Mouse (Mus musculus) urinary bladder, postnatal 25 days (tissue): ENCODE results near the gene 1810013L24Rik.
"Not testable (repeated sequence)": the region's sequence is repeated elsewhere in the genome, so short reads cannot be mapped to it uniquely, and the experiment has no call there.

Experiments
- DNase-seq: peaks from one replicate; pipeline ENCODE4 v3.0.0; 2022; ENCODE audit warnings: low spot score

The 1810013L24Rik gene

DNA sequence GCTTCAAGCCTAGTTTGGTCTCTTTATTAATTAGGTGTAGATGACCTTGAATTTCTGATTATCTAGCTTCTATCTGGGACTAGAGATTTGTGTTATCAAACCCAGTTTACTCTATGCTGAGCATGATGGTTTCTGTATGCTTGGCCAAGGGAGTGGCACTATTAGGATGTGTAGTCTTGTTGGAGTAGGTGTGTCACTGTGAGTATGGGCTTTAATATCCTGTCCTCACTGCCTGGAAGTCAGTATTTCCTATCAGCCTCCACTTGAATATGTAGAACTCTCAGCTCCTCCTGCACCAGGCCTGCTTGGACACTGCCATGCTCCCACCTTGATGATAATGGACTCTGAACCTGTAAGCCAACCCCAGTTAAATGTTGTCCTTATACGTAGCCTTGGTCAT lies 7.0 kb downstream of the 1810013L24Rik start:
- DNase-seq: no peak

DNA sequence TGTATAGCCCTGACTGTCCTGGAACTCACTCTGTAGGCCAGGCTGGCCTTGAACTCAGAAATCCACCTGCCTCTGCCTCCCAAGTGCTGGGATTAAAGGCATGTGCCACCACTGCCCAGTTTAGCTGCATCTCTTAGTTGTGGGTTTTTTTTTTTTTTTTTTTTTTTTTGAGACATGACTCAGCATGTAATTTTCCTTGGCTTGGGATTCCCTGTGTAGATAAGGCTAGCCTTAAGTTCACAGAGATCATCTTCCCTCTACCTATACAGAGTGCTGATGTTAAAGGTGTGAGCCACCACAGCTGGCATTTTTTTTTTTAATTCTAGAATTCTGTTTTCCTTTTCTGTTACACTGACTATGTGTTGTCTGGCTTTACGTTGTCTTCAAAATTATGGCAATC lies 7.7 kb downstream of the 1810013L24Rik start:
- no peak for DNase-seq

DNA sequence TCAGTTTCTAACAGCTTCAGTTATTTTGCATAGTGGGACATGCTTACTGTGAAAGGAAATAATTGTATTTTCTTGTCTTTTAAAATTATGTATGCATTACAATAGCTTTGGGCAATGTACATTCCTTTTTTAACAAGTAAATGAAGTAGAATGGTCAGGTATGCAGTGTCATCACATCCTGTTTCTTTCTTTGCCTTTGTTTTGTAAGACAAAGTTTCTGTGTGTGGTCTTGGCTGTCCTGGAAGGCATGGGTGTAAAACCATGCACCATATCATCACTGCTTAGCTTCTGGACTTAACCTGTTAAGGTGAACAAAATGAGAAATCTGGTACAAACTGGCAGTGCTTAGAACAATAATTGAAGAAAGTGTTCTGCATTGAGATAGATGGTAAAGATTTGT lies 9.0 kb downstream of the 1810013L24Rik start:
- no peak for DNase-seq

DNA sequence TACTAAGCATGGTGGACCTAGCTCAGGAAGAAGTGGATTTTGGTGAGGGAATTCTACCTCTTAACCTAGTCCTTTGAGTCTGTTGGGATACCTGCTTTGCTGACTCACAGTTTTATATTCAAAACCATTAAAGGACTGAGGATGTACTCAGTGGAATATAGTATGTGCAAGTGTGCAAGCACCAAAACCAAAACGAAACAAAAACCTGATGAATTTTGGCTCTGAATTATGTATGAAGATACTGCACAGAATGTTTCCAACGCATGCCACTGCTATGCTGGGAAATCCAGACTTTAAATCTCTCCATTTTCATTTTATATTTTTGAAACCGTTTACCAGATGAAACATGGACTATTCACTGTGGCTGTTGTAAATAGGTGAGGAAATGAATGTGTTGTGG lies 10.7 kb downstream of the 1810013L24Rik start:
- no peak for DNase-seq

DNA sequence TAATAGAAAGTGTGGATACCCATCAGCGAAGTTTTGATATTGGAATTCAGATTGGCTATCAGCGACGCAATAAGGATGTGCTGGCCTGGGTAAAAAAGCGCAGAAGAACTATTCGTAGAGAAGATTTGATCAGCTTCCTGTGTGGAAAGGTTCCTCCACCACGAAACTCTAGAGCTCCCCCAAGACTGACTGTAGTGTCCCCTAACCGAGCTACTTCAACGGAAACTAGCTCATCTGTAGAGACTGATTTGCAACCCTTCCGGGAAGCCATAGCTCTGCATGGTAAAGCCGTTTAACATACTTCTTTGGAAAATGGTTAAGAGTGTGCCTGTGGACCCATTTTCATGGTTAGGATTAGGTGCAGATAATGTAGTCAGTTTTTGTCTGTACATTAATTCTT lies 13.1 kb downstream of the 1810013L24Rik start:
- no peak for DNase-seq

DNA sequence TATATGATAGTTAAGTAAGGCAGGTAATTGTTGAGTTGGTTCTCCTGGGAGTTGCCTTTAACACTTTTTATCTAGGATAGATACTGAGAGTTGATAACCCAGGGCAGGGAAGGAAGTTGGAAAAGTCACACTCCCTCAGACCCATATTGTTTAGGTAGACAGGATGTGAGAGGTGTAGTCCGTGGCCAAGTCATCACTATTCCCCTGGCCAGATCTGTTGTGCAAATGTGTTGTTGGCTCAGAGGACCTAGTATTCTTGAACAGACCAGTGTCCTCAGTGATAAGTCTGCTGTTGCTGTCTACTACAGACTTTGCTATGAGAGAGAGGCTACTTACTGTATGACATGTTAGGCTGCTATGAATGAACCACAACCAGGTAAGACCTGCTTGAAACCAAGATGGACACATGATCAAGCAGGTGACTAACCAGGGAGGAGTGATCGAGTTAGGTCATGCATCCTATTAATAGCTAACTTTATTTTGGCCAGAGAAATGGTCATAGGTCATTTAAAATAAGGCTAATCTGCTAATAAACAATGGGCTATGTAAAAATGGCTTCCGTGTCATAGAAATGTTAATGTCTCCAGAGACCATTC lies 13.8 kb downstream of the 1810013L24Rik start:
- DNase-seq: no peak

DNA sequence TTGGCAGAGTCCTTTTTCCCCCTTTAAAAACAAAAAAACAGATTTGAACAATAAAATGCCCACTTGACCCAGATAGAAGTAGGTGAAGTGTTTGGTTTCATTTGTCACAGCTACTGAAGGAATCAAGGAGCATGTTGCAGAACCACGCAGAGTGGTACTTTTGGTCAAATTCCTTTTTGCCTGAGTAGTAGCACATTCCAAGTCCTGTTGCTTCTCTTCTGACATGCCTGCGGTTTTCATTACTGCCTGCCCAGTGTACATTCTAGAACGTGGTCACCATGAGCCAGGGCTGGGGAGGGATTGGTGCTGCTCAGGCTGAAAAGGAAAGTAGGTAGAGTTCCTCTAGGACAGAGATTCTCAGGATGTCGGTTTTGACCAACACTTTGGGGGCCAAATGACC lies 16.1 kb downstream of the 1810013L24Rik start:
- no peak for DNase-seq

DNA sequence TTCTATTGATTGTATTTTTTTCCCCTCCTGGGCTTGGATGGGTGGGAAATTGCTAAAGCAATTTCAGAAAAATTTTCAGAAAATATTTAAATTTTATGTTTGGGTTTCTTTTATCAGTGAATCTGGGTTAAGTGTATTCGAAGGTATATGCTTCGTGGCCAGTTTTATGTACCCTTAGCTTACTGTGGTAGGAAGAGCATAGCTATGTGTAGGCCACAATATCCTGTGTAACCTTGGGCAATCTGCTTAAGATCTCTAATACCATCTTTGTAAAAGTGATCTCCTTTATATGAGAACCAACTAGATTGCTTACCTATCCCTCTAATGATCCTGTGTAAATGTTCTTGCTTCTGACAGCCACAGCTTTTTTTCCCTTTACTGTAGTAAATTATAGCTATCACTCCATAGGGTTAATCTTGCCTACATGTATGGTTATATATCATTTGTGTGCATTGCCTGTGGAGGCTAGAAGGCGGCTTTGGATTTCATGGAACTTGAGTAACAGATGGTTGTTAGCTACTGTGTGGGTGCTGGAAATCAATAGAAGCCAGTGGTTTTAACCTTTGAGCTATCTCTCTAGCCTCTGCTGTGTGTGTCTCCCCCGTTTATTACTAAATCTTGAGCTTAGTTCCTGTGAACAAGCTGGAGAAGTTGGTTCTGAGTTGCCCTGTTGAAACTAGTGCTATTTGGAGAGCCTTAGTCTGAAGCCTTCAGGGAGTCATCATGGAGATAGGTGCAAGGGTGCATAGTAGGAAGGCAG lies 18.6 kb downstream of the 1810013L24Rik start:
- no peak for DNase-seq

DNA sequence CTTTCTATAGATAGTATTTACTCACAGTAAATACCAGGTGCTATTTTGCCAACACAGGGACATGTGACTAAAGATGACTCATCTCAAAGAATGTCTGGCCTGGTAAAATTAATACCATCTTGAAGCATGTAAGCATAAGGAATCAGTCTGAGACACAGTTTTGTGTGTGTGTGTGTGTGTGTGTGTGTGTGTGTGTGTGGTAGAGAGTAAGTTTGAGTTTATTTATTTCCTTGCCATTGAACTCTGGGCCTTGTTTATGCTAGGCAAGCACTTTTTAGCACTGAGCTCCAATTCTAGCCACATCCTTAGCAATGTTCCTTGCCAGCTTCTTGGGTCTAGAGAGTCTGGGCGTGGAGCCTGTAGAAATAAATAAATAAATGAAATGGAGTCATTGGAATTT lies 20.0 kb downstream of the 1810013L24Rik start:
- DNase-seq: no peak

DNA sequence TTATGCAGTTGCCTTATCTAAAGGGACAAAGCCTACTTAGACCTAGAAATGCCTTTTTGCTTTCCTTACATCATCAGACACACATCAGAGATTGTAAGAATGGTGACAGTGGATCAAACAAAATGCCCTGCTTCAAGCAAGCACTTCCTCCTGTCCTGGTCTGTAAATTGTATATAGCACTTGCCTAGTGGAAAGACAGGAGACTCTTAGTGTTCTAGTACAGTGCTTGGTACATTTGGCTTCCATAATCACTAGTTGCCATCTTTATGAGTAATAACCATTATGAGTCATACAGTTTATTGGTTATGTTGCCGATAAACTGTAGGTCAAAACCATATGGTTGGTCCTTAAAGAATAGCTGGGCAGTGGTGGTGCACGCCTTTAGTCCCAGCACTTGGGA lies 25.2 kb downstream of the 1810013L24Rik start:
- DNase-seq: no peak

DNA sequence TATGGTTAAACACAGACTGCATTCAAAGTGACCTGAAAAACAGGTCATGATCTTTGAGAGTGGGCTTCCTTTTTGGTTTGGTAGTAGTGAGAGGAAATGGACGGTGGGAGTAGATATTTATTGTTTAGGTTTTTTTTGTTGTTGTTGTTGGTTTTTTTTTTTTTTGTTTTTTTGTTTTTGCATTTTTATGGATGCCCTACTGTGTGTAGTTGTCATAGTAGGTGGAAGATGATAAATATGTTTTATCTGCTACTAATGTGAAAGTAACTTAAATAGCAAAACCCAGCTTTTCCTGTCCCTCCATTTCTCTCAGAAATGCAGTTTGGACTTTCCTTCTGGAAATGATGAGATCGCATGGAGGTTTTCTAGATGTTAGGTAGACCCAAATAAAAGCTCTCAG lies 26.9 kb downstream of the 1810013L24Rik start:
- no peak for DNase-seq

DNA sequence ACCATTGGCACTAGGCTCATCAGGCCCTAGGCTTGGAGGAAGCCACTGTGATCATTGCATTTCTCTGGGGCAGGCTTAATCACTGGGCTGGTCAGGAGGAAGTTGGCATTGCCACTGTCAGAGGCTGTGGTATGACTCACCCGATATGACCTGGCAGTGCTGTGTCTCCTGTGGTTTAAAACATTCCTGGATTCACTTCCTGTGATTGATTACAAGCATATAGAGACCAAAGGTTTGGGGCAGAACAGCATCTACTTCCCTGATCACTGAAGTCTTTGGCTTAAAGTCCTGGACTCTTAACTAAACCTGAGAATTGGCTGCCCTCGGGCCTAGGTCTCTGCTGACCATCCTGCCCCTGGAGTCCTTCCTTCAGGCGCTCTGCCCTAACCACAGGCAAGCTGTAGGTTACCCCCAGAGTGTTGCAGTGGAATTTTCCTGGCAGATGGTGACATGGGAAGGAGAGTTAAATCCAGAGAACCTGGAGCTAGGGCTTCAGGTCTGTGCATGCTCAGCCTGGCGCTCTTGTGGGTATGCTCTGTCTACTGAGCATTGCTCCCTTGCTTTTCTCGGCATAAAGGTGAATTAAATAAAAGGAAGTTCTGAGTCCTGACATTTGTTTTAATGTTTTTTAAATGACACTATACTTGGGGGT lies 32.6 kb downstream of the 1810013L24Rik start:
- DNase-seq: no peak

DNA sequence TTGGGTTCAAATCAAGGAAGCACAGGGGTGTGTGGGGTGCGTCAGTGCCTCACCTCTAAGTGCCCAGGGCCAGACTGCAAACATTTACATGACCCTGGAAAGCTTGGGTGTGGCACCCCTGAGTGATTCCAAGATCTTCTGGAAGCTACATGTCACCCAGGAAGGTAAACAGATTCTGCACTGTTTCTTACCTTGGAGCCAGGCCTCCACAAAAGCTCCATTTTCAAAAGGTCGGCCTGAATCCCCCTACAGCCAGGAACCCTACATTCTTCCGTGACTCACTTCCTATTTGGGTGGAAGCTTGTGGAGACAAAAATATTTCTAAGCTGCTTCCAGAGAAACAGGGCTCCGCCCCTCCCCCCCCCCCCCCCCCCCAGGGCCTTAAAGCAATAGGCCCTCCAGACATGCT lies 34.3 kb downstream of the 1810013L24Rik start:
- no peak for DNase-seq

DNA sequence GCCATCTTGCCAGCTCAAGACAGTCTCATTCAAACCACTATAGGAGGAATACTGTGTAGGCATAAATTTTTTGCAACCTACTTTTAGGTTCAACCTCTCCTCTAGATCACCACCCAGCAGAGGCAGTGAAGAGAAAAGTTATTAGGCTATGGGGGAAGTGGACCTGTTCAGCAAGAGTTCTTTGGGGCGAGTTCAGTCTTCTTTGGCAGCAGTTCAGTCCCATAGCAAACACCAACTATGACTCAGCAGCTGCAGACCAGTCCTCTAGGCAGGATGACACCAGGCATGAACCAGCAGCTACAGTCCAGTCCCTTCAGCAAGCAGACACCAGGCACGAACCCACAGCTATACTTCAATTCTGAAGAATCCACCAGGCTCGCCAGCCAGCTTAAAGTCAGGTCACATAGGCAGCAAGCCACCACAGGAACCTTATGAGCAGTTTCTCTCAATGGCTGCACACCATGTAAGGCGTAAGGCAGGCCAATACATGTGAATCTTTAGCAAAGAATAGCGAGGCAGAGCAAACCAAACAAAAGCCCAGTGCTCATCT lies 37.6 kb downstream of the 1810013L24Rik start:
- DNase-seq: no peak

DNA sequence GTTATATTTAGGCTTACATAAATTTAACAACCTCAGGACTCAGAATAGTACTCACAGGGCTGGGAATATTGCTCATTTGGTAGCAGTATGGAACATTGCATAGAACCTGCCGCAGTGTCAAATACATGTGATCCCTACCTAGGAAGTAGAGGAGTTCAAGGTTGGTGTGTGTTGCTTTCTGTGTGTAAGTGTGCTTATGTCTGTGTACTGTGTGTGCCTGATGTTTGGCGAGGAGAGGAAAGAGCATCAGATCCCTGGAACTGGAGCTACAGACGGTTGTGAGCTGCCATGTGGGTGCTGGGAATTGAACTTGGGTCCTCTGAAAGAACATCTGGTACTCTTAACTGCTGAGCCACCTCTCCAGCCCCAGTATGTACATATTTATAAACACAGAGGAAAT lies 38.6 kb downstream of the 1810013L24Rik start:
- DNase-seq: no peak

DNA sequence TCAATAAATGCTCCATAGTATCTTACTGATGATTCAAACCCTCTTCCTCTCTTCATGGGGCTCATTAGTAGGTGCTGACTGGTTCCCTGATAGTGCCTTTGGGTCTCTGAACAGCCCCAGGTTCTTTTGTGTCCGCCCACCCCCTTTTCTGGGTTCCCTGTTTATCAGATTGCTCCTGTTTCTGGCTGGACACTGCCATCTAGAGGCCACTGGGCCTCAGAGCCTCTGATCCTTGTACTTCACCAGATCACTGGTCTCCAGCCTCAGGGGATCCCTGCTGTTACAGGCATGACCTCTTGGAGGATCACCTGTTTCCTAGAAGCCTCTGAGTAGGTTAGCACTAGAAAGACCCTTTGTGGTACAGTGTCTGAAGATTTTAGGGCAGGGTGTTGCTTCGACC lies 39.8 kb downstream of the 1810013L24Rik start:
- DNase-seq: peak; percentile 66

DNA sequence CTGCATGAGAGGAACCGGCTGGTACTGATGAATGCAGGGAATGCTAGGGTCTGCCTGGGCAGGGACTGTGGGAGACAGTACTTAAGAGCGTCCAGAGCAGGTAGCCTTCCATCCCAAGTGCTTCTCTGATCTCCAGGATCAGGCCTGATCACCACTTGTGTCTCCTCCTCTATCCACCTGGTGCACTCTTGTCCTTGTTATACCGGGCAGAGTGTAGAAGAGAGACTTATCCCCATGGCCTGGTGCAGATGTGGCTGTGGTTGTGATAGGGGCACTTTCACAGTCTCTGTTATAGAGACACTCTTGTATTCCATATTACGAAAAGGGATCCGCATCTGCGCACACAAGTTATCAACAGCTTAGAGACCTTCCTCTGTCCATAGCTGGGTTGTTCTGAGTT lies 41.5 kb downstream of the 1810013L24Rik start:
- no peak for DNase-seq

DNA sequence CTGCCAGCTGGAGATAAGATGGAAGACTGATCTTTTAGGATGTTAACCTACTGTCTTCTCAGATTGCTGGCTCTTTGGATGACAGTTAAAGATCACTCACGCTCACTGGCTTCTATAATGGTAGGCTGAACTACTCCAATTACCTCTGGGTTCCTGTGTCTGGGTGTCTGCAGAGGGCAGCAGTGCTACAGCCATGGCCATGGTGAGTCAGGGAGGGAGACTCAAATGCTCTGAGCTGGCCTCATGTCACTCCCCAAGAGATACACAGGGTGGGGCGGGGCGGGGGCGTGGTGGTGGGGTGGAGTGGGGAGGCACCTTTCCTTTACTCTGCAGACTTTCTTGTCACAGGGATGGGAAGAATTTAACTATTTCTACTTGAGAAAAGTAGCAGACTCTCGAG lies 42.1 kb downstream of the 1810013L24Rik start:
- no peak for DNase-seq

DNA sequence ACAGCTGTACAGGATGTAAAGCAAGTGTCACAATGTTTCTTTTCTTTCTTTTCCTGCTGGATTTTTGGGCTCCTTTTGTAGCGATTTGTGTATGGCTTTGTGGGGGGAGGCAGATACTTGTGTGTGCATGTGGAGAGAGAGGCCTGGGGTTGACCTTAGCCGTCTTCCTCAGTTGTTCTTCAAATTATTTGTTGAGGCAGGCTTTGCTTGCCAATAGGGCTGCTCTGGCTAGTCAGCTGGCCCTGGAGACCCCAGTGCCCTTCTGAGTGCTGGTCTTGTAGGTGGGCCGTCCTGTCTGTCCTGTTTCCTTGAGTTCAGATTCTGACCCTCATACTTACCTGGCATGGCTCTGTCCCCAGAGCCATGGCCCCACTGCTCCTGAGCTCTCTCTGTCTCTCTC lies 42.6 kb downstream of the 1810013L24Rik start:
- no peak for DNase-seq

DNA sequence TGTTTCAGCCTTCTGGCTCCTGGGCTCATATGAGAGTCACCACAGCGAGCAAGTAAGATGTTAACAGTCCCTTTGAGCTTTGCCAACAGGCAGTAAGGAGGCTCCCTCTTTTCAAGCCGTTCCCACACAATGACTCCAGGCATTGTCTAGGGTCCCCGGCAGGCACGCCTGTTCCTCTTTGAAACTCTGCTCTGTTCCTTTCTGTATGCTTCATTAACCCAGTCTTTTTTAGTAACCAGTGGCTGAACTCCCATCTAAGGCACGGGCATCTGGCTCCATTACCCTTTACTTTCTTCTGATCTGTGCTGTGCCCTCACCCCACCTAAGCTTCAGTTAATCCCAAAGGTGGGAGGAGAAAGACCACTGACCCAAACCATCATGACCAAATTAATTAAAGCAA lies 50.2 kb downstream of the 1810013L24Rik start:
- no peak for DNase-seq

DNA sequence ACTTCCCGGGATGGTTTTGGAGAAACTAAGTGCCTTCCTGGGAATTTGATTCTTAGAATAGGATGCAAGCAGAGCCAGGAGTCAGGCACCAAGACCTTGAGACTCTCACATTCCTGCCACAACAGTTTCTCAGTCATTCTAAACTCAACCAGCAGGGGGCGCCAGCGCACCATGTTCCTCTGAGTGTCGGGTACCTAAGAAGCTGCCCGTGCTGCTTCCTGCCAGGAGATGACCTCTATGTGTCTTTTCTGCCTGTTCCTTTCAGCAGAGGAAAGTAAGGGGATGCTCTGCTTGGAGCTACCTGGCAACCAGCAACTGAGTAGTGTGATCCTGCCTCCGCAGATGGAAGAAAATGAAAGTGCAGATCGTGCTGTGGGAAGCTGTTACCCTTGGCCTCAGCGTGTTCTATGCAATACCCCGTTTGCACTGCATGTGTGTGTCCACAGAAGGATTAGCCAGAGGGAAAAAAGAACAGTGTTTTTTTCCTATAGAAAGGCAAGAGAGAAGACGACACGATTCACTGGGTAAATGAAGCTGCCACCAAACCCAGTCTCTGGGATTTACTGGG lies 53.9 kb downstream of the 1810013L24Rik start:
- peak; percentile 86 for DNase-seq

DNA sequence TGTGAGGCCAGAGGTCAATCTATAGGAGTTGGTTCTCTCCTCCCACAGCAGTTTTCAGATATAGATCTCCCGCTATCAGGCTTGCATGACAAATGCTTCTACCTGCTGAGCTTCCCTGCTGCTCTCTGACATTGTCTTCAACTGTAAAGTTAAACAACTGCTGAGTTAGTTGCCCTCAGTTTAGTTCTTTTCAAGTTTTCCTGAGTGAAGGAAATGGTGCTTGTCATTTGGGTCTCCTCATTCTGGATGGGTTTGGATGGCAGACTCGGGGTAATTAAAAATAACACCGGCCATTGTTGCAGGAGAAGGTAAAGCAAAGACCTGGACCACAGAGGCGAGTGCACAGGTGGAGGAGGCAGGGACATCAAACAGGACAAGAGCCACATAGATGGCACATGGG lies 64.3 kb downstream of the 1810013L24Rik start:
- not testable (repeated sequence) for DNase-seq

DNA sequence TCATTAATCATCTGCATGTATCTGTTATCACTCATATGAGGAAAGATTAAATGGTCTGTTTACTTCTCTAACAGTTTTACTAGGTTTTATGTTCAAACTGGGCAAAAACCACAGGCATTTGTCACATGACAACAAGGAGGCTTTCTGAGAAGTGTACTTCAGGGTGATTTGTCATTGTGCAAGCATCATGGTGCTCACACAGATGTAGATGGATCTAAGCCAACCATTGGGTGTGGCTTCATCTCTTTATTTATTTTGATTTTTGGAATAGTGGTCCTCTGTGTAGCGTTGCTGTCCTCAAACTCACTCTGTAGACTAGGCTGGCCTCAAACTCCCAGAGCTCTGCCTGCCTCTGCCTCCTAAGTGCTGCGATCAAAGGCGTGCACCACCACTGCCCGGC lies 65.4 kb downstream of the 1810013L24Rik start:
- no peak for DNase-seq
